Mouse (Mus musculus) central nervous system, embryonic 11.5 days (tissue): ENCODE data around the gene Gm10639. TPM values are rescaled to one million over a fixed set of nuclear protein-coding genes. Genes with fewer than 3 reads are reported as not detected.

Experiments
- polyA plus RNA-seq: library from polyadenylated mRNA; depleted of rRNA; stranded (reverse); fragments of >200 nt; gene quantifications from 2 replicates; pipeline ENCODE4 v1.2.3, GENCODE M21; 2012; rRNA removed

Gm10639 gene
- not detected in 2 replicates for polyA plus RNA-seq

GRCm38 (mm10) chr9:78289723-78290122 is at the start of gene Gm10639:
Gene Gm10639, plus strand, starts transcription at chr9:78289923.

GRCm38 (mm10) chr9:78256914-78257313 is 32.8 kb upstream of the Gm10639 start, which contains the start of gene Gm3776:
Gene Gm3776, plus strand, starts transcription at chr9:78257129.

DNA sequence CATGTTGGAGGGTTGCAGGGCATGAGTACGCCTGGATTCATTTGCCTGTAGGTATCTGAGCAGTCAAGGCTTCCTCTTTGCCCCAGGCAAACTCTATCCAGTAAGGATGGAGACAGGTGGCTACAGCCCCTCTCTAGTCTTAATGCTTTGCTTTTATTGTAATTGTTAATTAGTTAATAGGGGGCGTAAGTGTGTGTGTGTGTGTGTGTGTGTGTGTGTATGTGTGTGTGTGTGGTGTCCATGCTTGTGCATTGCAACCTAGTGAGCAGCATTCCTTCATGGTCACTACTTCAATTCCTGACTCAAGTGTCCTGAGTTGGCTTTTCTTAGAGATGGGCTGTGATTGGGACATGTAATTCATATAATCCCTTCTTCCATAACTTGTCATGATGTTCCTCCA is 25.0 kb downstream of the Gm10639 start, which contains the start of gene Omt2a:
TSS of gene Omt2a (minus strand) at position 101 of the 400 bp plus-strand sequence.

GRCm38 (mm10) chr9:78327289-78327688 is 37.6 kb downstream of the Gm10639 start, which contains the start of gene Omt2b:
Gene Omt2b, plus strand, starts transcription at chr9:78327589.

Other genes starting within 250 kb of the Gm10639 start
- 0.04 and 0.13 TPM in 2 replicates for gene Gcm1, start 238.0 kb upstream of the Gm10639 start, polyA plus RNA-seq
- 30.4 and 38.4 TPM in 2 replicates for gene Fbxo9, start 180.9 kb upstream of the Gm10639 start, polyA plus RNA-seq
- gene Ick, start 180.7 kb upstream of the Gm10639 start, polyA plus RNA-seq = 20.0 and 29.5 TPM in 2 replicates
- 54.2 and 59.9 TPM in 2 replicates for gene Gsta4, start 107.1 kb upstream of the Gm10639 start, polyA plus RNA-seq
- not detected in 2 replicates for gene Gsta1, start 59.3 kb upstream of the Gm10639 start, polyA plus RNA-seq
- not detected in 2 replicates for gene Gm3776, start 32.8 kb upstream of the Gm10639 start, polyA plus RNA-seq
- gene Omt2a, start 24.9 kb downstream of the Gm10639 start, polyA plus RNA-seq = not detected in 2 replicates
- gene Omt2b, start 37.7 kb downstream of the Gm10639 start, polyA plus RNA-seq = not detected in 2 replicates
- gene Gsta2, start 65.9 kb downstream of the Gm10639 start, polyA plus RNA-seq = not detected in 2 replicates
- 0.48 and 2.1 TPM in 2 replicates for gene Dppa5a, start 78.3 kb downstream of the Gm10639 start, polyA plus RNA-seq
- 1.8 and 2.7 TPM in 2 replicates for gene Ooep, start 88.8 kb downstream of the Gm10639 start, polyA plus RNA-seq
- 0.37 and 0.42 TPM in 2 replicates for gene Ddx43, start 105.9 kb downstream of the Gm10639 start, polyA plus RNA-seq
- 0.56 and 0.96 TPM in 2 replicates for gene Cgas, start 153.3 kb downstream of the Gm10639 start, polyA plus RNA-seq
- gene Mto1, start 158.3 kb downstream of the Gm10639 start, polyA plus RNA-seq = 15.9 and 21.2 TPM in 2 replicates
- 0.06 and 0.08 TPM in 2 replicates for gene Gm17324, start 158.9 kb downstream of the Gm10639 start, polyA plus RNA-seq
- 10,218 and 10,405 TPM in 2 replicates for gene Eef1a1, start 199.2 kb downstream of the Gm10639 start, polyA plus RNA-seq